Mouse (Mus musculus): ENCODE results near the gene Kcnk5. TPM values are rescaled to one million over a fixed set of nuclear protein-coding genes. Genes with fewer than 3 reads are reported as not detected.
A peak's percentile ranks its signal among the peaks of the same experiment; 100 is the strongest.

Gene Kcnk5
- total and polyA plus RNA-seq, 2 experiments from 2014 or later = 0.70 to 0.99 TPM

DNA sequence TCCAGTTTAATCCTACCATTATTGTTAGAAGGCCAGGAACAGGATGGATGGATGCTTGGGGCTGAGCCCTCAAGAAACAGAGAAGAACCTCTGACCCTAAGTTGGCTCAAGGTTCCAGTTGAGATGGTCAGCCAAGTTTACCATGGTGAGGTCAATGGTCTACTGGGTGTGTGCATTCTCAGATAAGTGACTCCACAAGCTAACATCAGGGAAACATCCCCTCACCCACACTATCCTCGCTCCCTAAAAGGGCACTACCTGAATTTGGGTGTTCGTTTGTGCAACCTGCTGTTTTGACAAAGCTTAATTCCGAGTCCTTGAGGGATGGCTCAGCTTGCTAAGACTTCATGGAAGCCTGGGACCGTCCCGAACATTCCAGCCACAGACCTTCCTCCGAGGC lies 1.3 kb downstream of the Kcnk5 start:
- DNase-seq (ENCODE audit: low spot score) (no peak), ATAC-seq (ENCODE audit: low FRiP score) (no peak)
- Histone ChIP-seq H3K9me3 (ENCODE audit: low read length) (no peaks in the 10 kb centered on the region), H3K9ac (replicated peaks; ENCODE audit: low read length, poor library complexity, severe bottlenecking) (no peak overlapping the region), H3K4me1 (ENCODE audit: insufficient read depth, low read length) (peaks cover 3% of the 10 kb centered on the region; the same call in 1 of the 2 replicates), H3K4me2 (ENCODE audit: low read depth, low read length, poor library complexity, severe bottlenecking) (peak overlapping the region; percentile 93), H3K27me3 (ENCODE audit: insufficient read depth, low read length) (0 out of 2 replicates have a peak, but pooled peaks cover 4% of the 10 kb centered on the region), H3K36me3 (ENCODE audit: insufficient read depth, low read length) (no peaks in the 10 kb centered on the region), H3K4me3 (ENCODE audit: low read depth, low read length) (peak overlapping the region; percentile 55; the same call in 1 of the 2 replicates), H3K27ac (ENCODE audit: low read depth, low read length) (no peak overlapping the region)
- 10% methylated on average over 6 of the region's 6 CpGs for WGBS
- TF ChIP-seq CTCF (IDR thresholded peaks at IDR 0.05) = no peak

GRCm38 (mm10) chr14:20179731-20180280 lies 1.8 kb downstream of the Kcnk5 start:
- Histone ChIP-seq H3K9me3 (ENCODE audit: low read length) (no peaks in the 10 kb centered on the region), H3K4me2 (ENCODE audit: low read depth, low read length, poor library complexity, severe bottlenecking) (no peak overlapping the region), H3K36me3 (ENCODE audit: insufficient read depth, low read length) (no peaks in the 10 kb centered on the region), H3K9ac (replicated peaks; ENCODE audit: low read length, poor library complexity, severe bottlenecking) (no peak overlapping the region), H3K4me1 (ENCODE audit: insufficient read depth, low read length) (peaks cover 3% of the 10 kb centered on the region; the same call in 1 of the 2 replicates), H3K4me3 (ENCODE audit: low read depth, low read length) (no peak overlapping the region), H3K27ac (ENCODE audit: low read depth, low read length) (no peak overlapping the region), H3K27me3 (ENCODE audit: insufficient read depth, low read length) (0 out of 2 replicates have a peak, but pooled peaks cover 4% of the 10 kb centered on the region)
- DNase-seq (ENCODE audit: low spot score) (no peak), ATAC-seq (ENCODE audit: low FRiP score) (no peak)
- 84% methylated on average over 5 of the region's 5 CpGs for WGBS
- no peak for TF ChIP-seq CTCF (IDR thresholded peaks at IDR 0.05)

- DNase-seq (ENCODE audit: low spot score) = no peak
- H3K4me2 ChIP-seq (ENCODE audit: low read depth, low read length, poor library complexity, severe bottlenecking) = no peak overlapping the region
- WGBS = 32% methylated on average over 3 of the region's 3 CpGs
These were observed 2.5 kb downstream of the Kcnk5 start for GRCm38 (mm10) chr14:20179080-20179479.

DNA sequence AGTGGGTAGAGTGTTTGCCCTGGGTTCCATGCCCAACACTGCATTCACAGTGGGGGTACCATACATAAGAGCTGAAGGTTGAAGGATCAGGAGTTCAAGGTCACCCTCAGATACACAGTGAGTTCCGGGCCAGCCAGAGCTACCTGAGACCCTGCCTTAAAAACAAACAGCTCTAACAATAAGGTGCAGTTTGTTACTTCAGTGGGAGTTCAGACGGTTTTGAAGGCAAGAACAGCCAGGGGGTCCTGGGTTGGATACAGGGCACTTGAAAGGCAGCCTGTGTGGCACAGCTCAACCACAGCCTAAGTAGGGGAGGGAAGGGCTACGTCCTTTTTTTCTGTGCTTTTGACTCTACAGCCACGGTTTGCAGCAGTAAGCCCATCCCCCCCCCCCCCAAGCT lies 3.0 kb downstream of the Kcnk5 start:
- TF ChIP-seq CTCF (IDR thresholded peaks at IDR 0.05) = no peak
- no peak for DNase-seq (ENCODE audit: low spot score)
- H3K36me3 ChIP-seq (ENCODE audit: insufficient read depth, low read length) = no peaks in the 10 kb centered on the region
- H3K27ac ChIP-seq (ENCODE audit: low read depth, low read length) = no peak overlapping the region
- H3K9ac ChIP-seq (replicated peaks; ENCODE audit: low read length, poor library complexity, severe bottlenecking) = no peak overlapping the region
- WGBS = 12% methylated on average over 4 of the region's 4 CpGs
- no peak overlapping the region for H3K4me2 ChIP-seq (ENCODE audit: low read depth, low read length, poor library complexity, severe bottlenecking)
- H3K4me3 ChIP-seq (ENCODE audit: low read depth, low read length) = no peak overlapping the region
- no peaks in the 10 kb centered on the region for H3K9me3 ChIP-seq (ENCODE audit: low read length)
- ATAC-seq (ENCODE audit: low FRiP score) = no peak
- peaks cover 3% of the 10 kb centered on the region; the same call in 1 of the 2 replicates for H3K4me1 ChIP-seq (ENCODE audit: insufficient read depth, low read length)
- 0 out of 2 replicates have a peak, but pooled peaks cover 4% of the 10 kb centered on the region for H3K27me3 ChIP-seq (ENCODE audit: insufficient read depth, low read length)

More at GRCm38 (mm10) chr14:20179080-20179479, 2.5 kb downstream of the Kcnk5 start:
- H3K9me3 ChIP-seq (ENCODE audit: low read length) = no peaks in the 10 kb centered on the region
- H3K4me1 ChIP-seq (ENCODE audit: insufficient read depth, low read length) = peaks cover 3% of the 10 kb centered on the region; the same call in 1 of the 2 replicates
- H3K4me3 ChIP-seq (ENCODE audit: low read depth, low read length) = no peak overlapping the region
- no peak overlapping the region for H3K9ac ChIP-seq (replicated peaks; ENCODE audit: low read length, poor library complexity, severe bottlenecking)
- H3K36me3 ChIP-seq (ENCODE audit: insufficient read depth, low read length) = no peaks in the 10 kb centered on the region
- 0 out of 2 replicates have a peak, but pooled peaks cover 4% of the 10 kb centered on the region for H3K27me3 ChIP-seq (ENCODE audit: insufficient read depth, low read length)
- TF ChIP-seq CTCF (IDR thresholded peaks at IDR 0.05) = no peak
- no peak for ATAC-seq (ENCODE audit: low FRiP score)
- no peak overlapping the region for H3K27ac ChIP-seq (ENCODE audit: low read depth, low read length)

DNA sequence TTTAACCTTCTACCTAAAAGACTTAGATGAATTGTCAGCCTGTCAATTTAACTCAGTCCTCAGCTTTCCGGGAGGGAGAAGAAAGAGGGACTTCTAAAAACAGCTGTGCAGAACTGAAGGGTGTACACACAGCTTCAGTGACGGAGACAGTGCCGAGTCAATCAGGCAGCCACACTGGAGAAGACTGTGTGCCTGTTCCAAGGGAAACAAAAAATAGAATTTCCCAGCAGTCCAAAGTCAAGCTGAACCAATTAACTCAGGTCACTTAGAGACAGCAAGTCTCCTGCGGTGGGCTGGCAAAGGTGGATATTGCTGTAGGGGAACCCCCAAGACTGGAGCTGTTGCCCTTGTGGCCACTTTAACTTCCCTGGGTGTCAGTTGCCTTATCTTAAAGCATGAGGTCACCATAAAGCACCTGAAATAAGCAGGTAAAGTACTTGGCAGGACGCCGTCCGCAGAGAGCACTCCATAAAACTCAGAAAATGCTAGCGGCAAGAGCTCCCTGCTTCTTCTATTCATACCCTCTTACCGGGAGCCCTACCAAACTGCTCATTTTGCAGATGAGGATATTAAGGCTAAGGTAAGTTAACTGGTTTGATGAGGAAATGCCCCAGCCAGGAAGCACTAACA lies 4.0 kb downstream of the Kcnk5 start:
- no peak for TF ChIP-seq CTCF (IDR thresholded peaks at IDR 0.05)
- no peaks in the 10 kb centered on the region for H3K9me3 ChIP-seq (ENCODE audit: low read length)
- no peak overlapping the region for H3K4me2 ChIP-seq (ENCODE audit: low read depth, low read length, poor library complexity, severe bottlenecking)
- no peak overlapping the region for H3K9ac ChIP-seq (replicated peaks; ENCODE audit: low read length, poor library complexity, severe bottlenecking)
- H3K27ac ChIP-seq (ENCODE audit: low read depth, low read length) = no peak overlapping the region
- ATAC-seq (ENCODE audit: low FRiP score) (no peak), DNase-seq (ENCODE audit: low spot score) (no peak)
- no peak overlapping the region for H3K4me3 ChIP-seq (ENCODE audit: low read depth, low read length)
- WGBS = 77% methylated on average over 9 of the region's 9 CpGs
- H3K4me1 ChIP-seq (ENCODE audit: insufficient read depth, low read length) = peaks cover 3% of the 10 kb centered on the region; the same call in 1 of the 2 replicates
- H3K27me3 ChIP-seq (ENCODE audit: insufficient read depth, low read length) = 0 out of 2 replicates have a peak, but pooled peaks cover 4% of the 10 kb centered on the region
- H3K36me3 ChIP-seq (ENCODE audit: insufficient read depth, low read length) = no peaks in the 10 kb centered on the region

GRCm38 (mm10) chr14:20175705-20176104 lies 5.9 kb downstream of the Kcnk5 start:
- Histone ChIP-seq H3K27ac (ENCODE audit: low read depth, low read length) (no peak overlapping the region), H3K9ac (replicated peaks; ENCODE audit: low read length, poor library complexity, severe bottlenecking) (no peak overlapping the region), H3K4me2 (ENCODE audit: low read depth, low read length, poor library complexity, severe bottlenecking) (no peak overlapping the region), H3K4me1 (ENCODE audit: insufficient read depth, low read length) (0 out of 2 replicates have a peak, but pooled peaks cover 6% of the 10 kb centered on the region), H3K36me3 (ENCODE audit: insufficient read depth, low read length) (no peaks in the 10 kb centered on the region), H3K4me3 (ENCODE audit: low read depth, low read length) (no peak overlapping the region), H3K27me3 (ENCODE audit: insufficient read depth, low read length) (0 out of 2 replicates have a peak, but pooled peaks cover 4% of the 10 kb centered on the region), H3K9me3 (ENCODE audit: low read length) (no peaks in the 10 kb centered on the region)
- no peak for TF ChIP-seq CTCF (IDR thresholded peaks at IDR 0.05)
- ATAC-seq (ENCODE audit: low FRiP score) (no peak), DNase-seq (ENCODE audit: low spot score) (no peak)
- 94% methylated on average over 4 of the region's 4 CpGs for WGBS
